Mouse (Mus musculus) erythroblast, embryonic 14.5 days (primary cell): Measurements from ENCODE around the gene Usp42. TPM values are rescaled to one million over a fixed set of nuclear protein-coding genes. Genes with fewer than 3 reads are reported as not detected.
A peak's percentile ranks its signal among the peaks of the same experiment; 100 is the strongest.

Experiments used
- H3K27me3 ChIP-seq: 2 replicates; pipeline ENCODE4 v1.6.1; 2012; ENCODE audit warnings: inconsistent platforms; ENCODE audit not compliant: control insufficient read depth
- H3K36me3 ChIP-seq: 2 replicates; pipeline ENCODE4 v1.6.1; 2012; ENCODE audit warnings: mild to moderate bottlenecking, inconsistent platforms; ENCODE audit not compliant: control insufficient read depth
- H3K4me1 ChIP-seq: 2 replicates; pipeline ENCODE4 v1.6.1; 2012; ENCODE audit warnings: inconsistent platforms; ENCODE audit not compliant: control insufficient read depth
- H3K4me3 ChIP-seq: replicated peaks from 2 replicates; pipeline ENCODE3; 2012; ENCODE audit warnings: moderate library complexity, mild to moderate bottlenecking, inconsistent platforms
- H3K9me3 ChIP-seq: 2 replicates; pipeline ENCODE4 v1.6.1; 2012; ENCODE audit warnings: low read length, inconsistent platforms, mixed read lengths; ENCODE audit not compliant: control insufficient read depth
- GATA1 ChIP-seq: IDR thresholded peaks from 2 replicates; pipeline ENCODE4 v1.6.1; 2012; ENCODE audit warnings: low read length, inconsistent platforms, mixed read lengths
- TAL1 ChIP-seq: IDR thresholded peaks from 3 replicates; pipeline ENCODE4 v1.6.1; 2012; ENCODE audit warnings: low read length, inconsistent platforms, mixed read lengths
- polyA plus RNA-seq: library from polyadenylated mRNA; stranded (reverse); fragments of >175 nt; gene quantifications from 2 replicates; pipeline ENCODE4 v1.2.3, GENCODE M21; 2012

Gene Usp42
- 0.63 and 0.69 TPM in 2 replicates for polyA plus RNA-seq

- Histone ChIP-seq H3K36me3 (peaks cover 4% of the 10 kb centered on the region), H3K4me1 (peaks cover 30% of the 10 kb centered on the region)
- no peak for TF ChIP-seq TAL1
These were observed at the start of gene Usp42 for GRCm38 (mm10) chr5:143732180-143732891. Usp42 (minus strand) TSS chr5:143732280.

GRCm38 (mm10) chr5:143760508-143760907 lies 28.4 kb upstream of the Usp42 start:
- Histone ChIP-seq H3K9me3 (no peaks in the 10 kb centered on the region), H3K4me3 (no peak overlapping the region), H3K36me3 (no peaks in the 10 kb centered on the region), H3K27me3 (no peaks in the 10 kb centered on the region), H3K4me1 (peaks cover 13% of the 10 kb centered on the region)
- TF ChIP-seq TAL1 (no peak), GATA1 (no peak)

More at GRCm38 (mm10) chr5:143732180-143732891, at the start of gene Usp42:
- H3K27me3 ChIP-seq, result peaks cover 11% of the 10 kb centered on the region
- no peaks in the 10 kb centered on the region for H3K9me3 ChIP-seq
- peak within 1 kb of the TSS; percentile 86 for H3K4me3 ChIP-seq

- Histone ChIP-seq H3K4me1 (peaks cover 13% of the 10 kb centered on the region), H3K9me3 (no peaks in the 10 kb centered on the region), H3K4me3 (no peak overlapping the region), H3K27me3 (no peaks in the 10 kb centered on the region), H3K36me3 (no peaks in the 10 kb centered on the region)
- TF ChIP-seq TAL1 (no peak), GATA1 (no peak)
These were observed 27.5 kb upstream of the Usp42 start for GRCm38 (mm10) chr5:143759554-143759953.

GRCm38 (mm10) chr5:143757755-143758443 lies 25.8 kb upstream of the Usp42 start:
- Histone ChIP-seq H3K36me3 (no peaks in the 10 kb centered on the region), H3K4me1 (peaks cover 13% of the 10 kb centered on the region), H3K27me3 (no peaks in the 10 kb centered on the region), H3K9me3 (no peaks in the 10 kb centered on the region), H3K4me3 (peak overlapping the region; percentile 57)
- TF ChIP-seq GATA1 (no peak), TAL1 (no peak)

GRCm38 (mm10) chr5:143755529-143756141 lies 23.6 kb upstream of the Usp42 start:
- no peak for TF ChIP-seq GATA1
- Histone ChIP-seq H3K9me3 (no peaks in the 10 kb centered on the region), H3K36me3 (no peaks in the 10 kb centered on the region), H3K4me1 (peaks cover 13% of the 10 kb centered on the region), H3K27me3 (no peaks in the 10 kb centered on the region), H3K4me3 (no peak overlapping the region)

GRCm38 (mm10) chr5:143749630-143750208 lies 17.6 kb upstream of the Usp42 start:
- no peak for TF ChIP-seq GATA1
- TF ChIP-seq TAL1, result no peak
- Histone ChIP-seq H3K4me3 (no peak overlapping the region), H3K9me3 (no peaks in the 10 kb centered on the region), H3K4me1 (no peaks in the 10 kb centered on the region), H3K27me3 (peaks cover 3% of the 10 kb centered on the region; the same call in 1 of the 2 replicates), H3K36me3 (no peaks in the 10 kb centered on the region)

- peaks cover 8% of the 10 kb centered on the region for H3K36me3 ChIP-seq
- no peaks in the 10 kb centered on the region for H3K9me3 ChIP-seq
- peak overlapping the region; percentile 86 for H3K4me3 ChIP-seq
- H3K4me1 ChIP-seq, result peaks cover 30% of the 10 kb centered on the region
- H3K27me3 ChIP-seq, result peaks cover 11% of the 10 kb centered on the region
- no peak for TF ChIP-seq GATA1
- TF ChIP-seq TAL1, result no peak
These were observed 482 bp downstream of the Usp42 start for GRCm38 (mm10) chr5:143731483-143732112.

- Histone ChIP-seq H3K4me3 (peak overlapping the region; percentile 86), H3K9me3 (no peaks in the 10 kb centered on the region), H3K36me3 (peaks cover 12% of the 10 kb centered on the region), H3K4me1 (peaks cover 30% of the 10 kb centered on the region), H3K27me3 (peaks cover 11% of the 10 kb centered on the region)
- TF ChIP-seq GATA1 (no peak), TAL1 (no peak)
These were observed 1.2 kb downstream of the Usp42 start for GRCm38 (mm10) chr5:143730915-143731314.
